Mouse (Mus musculus): Measurements from ENCODE around the gene Dusp21.

The Dusp21 gene

GRCm38 (mm10) chrX:18145557-18145956 is at the start of gene Dusp21:
TSS of gene Dusp21 (plus strand) at chrX:18145857.
- DNase-seq (ENCODE audit: low read depth, low spot score): no peak

- no peak for DNase-seq (ENCODE audit: low read depth, low spot score)
These were observed 15.2 kb downstream of the Dusp21 start for GRCm38 (mm10) chrX:18160734-18161442.

- DNase-seq (ENCODE audit: low read depth, low spot score): no peak
These were observed 16.1 kb downstream of the Dusp21 start for GRCm38 (mm10) chrX:18161796-18162191.

- peak; percentile 95 for DNase-seq (ENCODE audit: low read depth, low spot score)
These were observed 16.7 kb downstream of the Dusp21 start, which contains the start of gene Kdm6a for GRCm38 (mm10) chrX:18162192-18162857. TSS of gene Kdm6a (plus strand) at chrX:18162575.

GRCm38 (mm10) chrX:18162861-18163731 is 17.4 kb downstream of the Dusp21 start:
- DNase-seq (ENCODE audit: low read depth, low spot score): peak; percentile 56

GRCm38 (mm10) chrX:18163917-18164624 is 18.4 kb downstream of the Dusp21 start:
- DNase-seq (ENCODE audit: low read depth, low spot score): peak; percentile 77

GRCm38 (mm10) chrX:18165121-18165520 is 19.5 kb downstream of the Dusp21 start:
- DNase-seq (ENCODE audit: low read depth, low spot score): peak; percentile 13

- no peak for DNase-seq (ENCODE audit: low read depth, low spot score)
These were observed 21.3 kb downstream of the Dusp21 start for GRCm38 (mm10) chrX:18166961-18167360.

- DNase-seq (ENCODE audit: low read depth, low spot score): peak; percentile 40
These were observed 23.3 kb downstream of the Dusp21 start for GRCm38 (mm10) chrX:18168940-18169339.

GRCm38 (mm10) chrX:18174831-18175230 is 29.2 kb downstream of the Dusp21 start:
- DNase-seq (ENCODE audit: low read depth, low spot score): no peak

GRCm38 (mm10) chrX:18177803-18178202 is 32.1 kb downstream of the Dusp21 start:
- DNase-seq (ENCODE audit: low read depth, low spot score): no peak

- no peak for DNase-seq (ENCODE audit: low read depth, low spot score)
These were observed 33.8 kb downstream of the Dusp21 start for GRCm38 (mm10) chrX:18179492-18179891.

- peak; percentile 50 for DNase-seq (ENCODE audit: low read depth, low spot score)
These were observed 41.5 kb downstream of the Dusp21 start for GRCm38 (mm10) chrX:18187203-18187602.

GRCm38 (mm10) chrX:18188293-18188692 is 42.6 kb downstream of the Dusp21 start:
- DNase-seq (ENCODE audit: low read depth, low spot score): no peak

Measured in A20 (cell line).